Mouse (Mus musculus) fibroblast of lung, adult 2 months (primary cell): ENCODE results near the gene Dynlt1b.
"Not testable (repeated sequence)": the region's sequence is repeated elsewhere in the genome, so short reads cannot be mapped to it uniquely, and the experiment has no call there.

Experiments used
- DNase-seq: peaks from one replicate; pipeline ENCODE4 v3.0.0-alpha.2; 2011; ENCODE audit warnings: low read depth

Dynlt1b gene

GRCm38 (mm10) chr17:6429945-6430344 lies at the start of gene Dynlt1b:
Dynlt1b (plus strand) TSS chr17:6430112.
- peak; percentile 90 for DNase-seq

DNA sequence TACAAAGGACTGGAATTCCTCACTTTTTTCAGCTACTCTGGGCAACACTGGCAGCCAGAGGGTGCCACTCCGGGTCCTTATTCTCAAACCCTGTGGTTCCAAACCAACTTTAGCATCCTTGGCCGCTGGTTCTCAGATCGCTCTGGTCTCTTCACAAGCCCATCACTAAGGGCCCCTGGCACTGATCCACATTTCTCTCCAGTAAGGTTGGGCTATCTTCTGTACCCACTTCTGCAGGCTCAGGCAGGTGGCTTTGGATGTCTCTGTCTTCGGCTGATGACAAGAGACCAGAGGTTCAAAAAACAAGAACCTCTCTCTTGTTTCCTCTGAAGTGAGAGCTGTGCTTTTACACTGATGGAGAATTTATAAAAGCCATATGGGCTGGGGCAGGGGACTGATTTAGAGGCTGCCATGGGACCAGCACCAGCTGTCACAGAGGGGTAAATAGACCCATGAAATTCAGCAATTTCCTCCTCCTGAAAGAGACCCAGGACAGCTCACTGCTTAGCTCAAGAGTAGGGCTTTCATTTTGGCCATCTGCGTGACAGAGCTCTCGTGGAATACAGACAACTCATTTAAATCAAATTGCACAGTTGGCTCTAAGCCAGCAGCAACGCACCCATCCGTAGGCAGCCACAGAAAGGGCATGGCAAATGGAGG lies 49.6 kb upstream of the Dynlt1b start:
- not testable (repeated sequence) for DNase-seq

DNA sequence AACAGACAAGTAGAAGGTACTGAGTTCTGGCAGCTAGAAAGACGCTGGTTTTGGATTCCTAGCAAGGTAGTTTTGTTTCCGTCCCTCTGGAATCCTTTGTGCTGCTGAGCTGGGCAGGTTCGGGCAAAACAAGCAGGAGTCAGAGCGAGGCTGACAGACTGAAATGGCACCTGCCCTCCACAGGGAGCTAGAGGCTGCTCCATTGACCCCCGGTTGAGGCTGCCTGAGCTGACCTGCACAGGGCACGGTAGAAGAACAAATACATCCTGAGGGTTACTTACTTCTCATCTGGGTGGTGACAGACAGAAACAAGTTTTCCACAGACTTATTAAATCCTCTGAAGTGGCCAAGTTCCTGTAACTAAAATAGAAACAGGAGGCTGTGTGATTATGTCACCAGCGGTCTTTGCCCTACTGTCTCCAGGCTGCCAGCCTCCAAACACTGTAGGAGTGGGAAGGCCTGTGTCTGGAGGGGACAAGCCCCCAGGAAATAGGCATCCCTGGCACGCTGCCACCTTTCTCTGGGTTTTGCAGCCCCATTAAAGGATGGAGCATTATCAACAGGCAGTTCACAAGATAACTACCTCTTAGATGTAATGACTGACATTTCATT lies 48.7 kb upstream of the Dynlt1b start:
- DNase-seq: not testable (repeated sequence)

GRCm38 (mm10) chr17:6386927-6387326 lies 43.0 kb upstream of the Dynlt1b start:
- not testable (repeated sequence) for DNase-seq

DNA sequence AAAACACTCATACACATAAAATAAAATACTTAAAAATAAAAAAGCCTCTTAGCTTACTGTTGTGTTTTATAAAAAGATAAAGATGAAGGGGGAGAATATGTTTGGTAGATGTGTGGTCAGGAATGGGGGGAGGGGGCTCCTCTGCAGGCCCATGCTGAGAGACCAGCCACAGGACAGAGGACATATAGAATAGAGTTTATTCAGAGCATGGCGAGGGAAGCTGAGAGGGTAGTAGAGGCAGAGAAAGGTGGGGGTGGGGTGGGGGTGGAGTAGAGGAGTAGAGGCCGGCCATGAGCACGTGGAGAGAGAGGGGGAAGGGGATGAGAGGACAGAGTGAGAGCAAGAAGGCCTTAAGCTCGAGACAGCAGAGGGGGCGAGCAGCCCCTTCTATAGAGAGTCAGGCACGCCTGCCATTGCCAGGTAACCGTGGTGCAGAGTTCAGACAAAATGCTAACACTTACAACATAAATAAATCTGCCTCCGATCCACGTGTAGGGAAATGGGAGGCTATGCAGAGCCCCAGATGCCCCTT lies 42.5 kb upstream of the Dynlt1b start:
- DNase-seq: not testable (repeated sequence)

DNA sequence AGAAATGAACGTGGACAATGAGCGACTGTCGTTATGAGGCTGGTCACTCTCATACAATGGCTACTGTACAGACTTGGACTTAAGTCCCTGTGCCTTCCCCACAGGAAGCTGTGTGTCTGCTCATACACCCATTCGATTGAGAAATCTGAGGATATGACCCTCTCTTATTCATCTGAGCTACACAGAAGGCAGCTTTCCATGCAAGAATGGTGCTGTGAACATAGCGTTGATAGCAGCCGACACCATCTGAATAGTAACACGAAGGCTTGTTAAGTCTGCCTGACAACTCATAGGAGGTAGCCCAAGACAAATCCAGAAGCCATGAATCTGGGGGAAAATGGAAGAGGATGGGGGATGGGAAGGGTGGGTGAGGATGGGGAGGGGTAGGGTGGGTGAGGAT lies 40.4 kb upstream of the Dynlt1b start:
- DNase-seq: not testable (repeated sequence)

DNA sequence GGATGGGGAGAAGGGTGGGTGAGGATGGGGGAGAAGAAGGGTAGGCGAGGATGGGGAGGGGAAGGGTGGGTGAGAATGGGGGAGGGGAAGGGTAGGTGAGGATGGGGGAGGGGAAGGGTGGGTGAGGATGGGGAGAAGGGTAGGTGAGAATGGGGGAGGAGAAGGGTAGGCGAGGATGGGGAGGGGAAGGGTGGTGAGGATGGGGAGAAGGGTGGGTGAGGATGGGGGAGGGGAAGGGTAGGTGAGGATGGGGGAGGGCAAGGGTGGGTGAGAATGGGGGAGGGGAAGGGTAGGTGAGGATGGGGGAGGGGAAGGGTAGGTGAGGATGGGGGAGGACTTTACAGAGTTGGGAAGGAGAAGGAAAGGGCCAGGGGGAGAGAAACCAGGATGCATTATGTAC lies 39.2 kb upstream of the Dynlt1b start:
- not testable (repeated sequence) for DNase-seq

DNA sequence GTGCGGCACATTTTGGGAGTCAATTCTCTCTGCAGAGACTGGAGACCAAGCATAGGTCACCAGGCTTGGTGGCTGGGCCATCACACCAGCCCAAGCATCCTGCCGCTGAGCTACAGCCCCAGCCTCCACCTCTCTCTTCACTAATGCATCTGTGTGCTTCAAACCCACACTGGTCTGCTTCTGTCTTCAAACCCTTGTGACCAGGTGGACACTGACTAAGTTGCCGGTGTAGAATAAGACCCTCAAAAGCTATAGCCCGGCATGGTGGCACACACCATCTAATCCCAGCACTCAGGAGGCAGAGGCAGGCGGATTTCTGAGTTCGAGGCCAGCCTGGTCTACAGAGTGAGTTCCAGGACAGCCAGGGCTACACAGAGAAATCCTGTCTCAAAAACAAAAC lies 38.2 kb upstream of the Dynlt1b start:
- not testable (repeated sequence) for DNase-seq

DNA sequence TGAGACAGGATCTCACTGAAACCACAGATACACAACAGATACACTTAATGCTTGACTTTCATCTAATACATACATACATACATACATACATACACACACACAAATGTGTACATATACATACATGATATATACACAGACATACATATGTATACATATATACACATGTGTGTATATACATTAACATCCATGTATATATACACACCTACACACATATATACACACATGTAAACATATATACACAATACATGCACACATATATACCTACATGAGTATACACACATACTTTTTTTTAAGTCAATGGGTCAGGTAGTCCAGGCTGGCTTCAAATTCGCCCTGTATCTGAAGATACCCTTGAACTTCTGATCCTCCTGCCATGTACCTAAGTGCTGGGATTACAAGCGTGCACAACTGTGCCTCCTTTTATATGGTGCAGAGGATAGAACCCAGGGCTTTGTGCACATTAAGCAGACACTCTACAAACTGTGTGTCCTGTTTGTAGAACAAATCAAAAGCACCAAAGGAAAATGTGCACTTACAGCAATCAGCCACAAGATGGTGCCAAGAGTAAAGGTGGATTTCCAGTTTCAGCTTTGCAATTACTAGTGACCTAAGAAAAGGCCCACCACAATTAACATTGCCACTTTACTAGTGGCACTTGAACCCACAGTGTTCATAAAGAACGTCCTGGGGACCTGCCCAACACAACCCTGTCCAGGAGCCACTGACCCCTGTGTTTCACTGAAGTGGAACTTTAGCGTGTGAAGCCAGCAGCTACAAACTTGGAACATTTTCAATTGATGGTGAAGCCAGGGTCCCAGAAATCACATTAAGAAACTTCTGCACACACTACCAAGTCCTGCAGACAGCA lies 37.2 kb upstream of the Dynlt1b start:
- DNase-seq: not testable (repeated sequence)

DNA sequence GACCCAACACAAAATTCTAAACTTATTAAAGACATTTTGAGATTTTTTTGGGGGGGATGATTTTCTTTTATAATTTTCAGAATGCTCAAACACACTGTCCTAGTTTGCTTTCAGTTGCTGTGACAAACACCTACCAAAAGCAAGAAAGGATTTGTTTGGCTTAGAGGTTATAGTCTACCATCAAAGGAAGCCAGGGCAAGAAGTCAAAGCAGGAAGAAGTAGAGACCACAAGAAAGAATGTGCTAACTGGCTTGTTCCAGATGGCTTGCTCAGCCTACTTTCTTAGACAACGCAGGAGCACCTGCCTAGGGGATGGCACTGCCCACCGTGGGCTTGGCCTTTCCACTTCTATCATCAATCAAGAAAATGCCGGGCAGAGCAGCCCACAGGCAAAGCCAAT lies 31.8 kb upstream of the Dynlt1b start:
- not testable (repeated sequence) for DNase-seq

DNA sequence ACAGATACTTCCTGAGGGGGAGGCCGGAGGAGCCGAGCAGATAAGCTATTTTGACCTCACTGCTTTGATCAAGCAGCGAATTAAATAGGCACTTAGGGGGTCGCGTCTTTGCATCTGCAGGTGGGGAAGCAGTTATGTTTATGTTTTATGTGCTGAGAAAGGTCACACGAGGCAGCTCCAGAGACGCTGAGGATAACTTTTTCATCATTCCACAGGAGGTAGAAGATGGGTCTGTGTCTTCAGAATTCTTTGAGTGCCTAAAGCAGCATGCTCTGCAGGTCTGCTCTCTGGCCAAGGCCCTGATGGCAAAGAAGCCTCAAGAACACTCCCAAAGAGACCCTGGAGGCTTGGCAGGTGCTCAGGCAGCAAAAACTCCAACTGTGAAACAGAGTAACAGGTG lies 31.1 kb upstream of the Dynlt1b start:
- not testable (repeated sequence) for DNase-seq

DNA sequence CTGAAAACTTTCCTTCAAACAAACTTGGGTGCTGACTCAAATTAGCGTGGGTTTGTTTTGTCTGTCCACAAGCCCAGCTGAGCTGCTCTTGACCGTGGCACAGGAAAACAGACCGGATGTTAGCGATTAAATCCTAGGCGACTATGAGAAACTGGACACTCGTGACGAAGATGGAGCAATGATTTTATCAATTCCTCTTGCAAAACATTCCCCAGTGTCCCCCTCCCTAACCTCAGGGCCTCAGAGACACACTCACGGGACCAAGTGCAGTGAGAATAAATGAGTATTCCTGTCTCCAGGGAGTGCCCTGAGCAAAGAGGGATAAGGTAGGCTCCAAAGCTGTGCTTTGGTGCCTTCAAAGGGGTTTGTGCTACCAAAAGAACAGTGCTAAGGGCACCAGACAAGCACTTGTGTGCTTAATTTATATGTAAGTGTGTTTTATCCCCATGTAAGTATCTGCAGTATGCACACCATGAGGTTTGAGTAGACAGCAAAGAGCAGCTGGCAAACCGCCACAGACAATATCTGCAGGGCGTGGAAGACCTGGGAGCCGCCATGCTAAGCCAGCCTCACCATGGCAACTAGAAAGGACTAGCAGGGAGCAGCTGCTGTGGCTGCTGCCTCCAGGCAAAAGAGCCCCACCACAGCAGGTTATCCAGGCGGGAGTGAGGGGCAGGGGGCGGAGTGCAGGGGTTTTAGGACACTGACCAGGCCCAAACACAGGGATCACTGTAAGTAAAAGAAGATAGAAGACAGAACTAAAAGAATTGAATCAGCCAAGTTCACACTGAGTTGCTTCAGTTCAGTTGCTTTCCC lies 30.4 kb upstream of the Dynlt1b start:
- not testable (repeated sequence) for DNase-seq

GRCm38 (mm10) chr17:6400097-6400489 lies 29.8 kb upstream of the Dynlt1b start:
- not testable (repeated sequence) for DNase-seq

GRCm38 (mm10) chr17:6404493-6404892 lies 25.4 kb upstream of the Dynlt1b start:
- DNase-seq: not testable (repeated sequence)

GRCm38 (mm10) chr17:6406972-6407371 lies 22.9 kb upstream of the Dynlt1b start:
- DNase-seq: not testable (repeated sequence)

DNA sequence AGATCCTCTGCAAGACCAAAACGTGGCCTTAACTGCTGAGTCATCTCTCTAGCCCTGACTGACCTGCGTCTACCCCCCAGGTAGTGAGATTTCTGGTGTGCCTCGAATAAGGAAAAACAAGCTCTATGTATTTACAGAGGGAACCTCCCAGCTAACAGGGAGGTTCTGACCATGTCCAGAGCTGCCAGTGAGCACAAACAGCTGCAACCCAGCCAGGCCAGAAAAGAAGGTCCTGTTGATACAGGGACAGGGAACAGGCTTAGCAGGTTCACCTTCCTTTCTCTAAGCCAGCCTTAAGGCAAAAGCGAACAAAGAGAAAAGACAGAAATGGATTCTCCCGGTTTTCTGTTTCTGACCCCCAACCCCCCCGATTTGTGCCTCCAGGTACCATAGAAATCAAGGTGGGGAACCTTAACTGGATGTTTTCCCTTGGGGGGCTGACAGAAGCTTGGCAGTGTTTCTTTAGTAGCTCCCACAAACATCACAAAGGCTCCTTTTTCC lies 19.1 kb upstream of the Dynlt1b start:
- DNase-seq: not testable (repeated sequence)

- not testable (repeated sequence) for DNase-seq
Observed at GRCm38 (mm10) chr17:6417118-6417517, 12.8 kb upstream of the Dynlt1b start.

- not testable (repeated sequence) for DNase-seq
Observed at GRCm38 (mm10) chr17:6420557-6420956, 9.4 kb upstream of the Dynlt1b start.

DNA sequence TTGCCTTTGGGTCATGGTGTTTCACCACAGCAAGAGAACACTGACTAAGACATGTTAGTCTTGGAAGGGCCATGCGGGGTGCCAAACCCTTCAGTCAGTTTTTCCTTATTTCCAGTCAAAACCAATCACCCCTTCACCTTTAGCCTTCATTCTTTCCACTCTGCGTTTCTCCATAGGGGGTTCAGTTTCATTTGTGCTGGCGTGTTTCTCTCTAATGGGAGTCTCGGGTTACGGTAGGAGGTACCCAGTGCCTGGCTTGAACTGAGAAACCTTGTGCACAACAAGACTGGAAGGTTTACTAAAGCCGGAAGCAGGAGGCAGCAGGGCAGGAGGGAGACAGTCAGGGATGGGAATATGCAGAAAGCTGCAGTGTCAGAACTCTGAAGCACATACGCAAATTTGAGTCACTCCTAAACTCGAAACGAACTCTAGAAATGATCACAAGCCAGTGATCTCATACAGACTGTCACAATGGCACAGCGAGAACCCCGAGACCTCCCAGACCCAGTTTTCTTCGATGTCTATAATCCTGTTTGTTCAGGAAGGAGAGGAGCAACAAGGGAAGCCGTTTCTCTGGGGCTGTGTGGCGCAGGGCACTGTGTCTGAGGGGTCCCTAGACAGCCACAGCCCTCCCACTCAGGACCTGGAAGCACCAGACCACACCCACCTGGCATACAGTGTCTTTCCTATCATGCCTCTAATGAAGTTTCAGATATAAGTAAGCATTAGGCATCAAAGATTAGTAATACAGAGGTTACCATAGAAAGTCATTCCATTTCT lies 8.2 kb upstream of the Dynlt1b start:
- peak; percentile 45 for DNase-seq

DNA sequence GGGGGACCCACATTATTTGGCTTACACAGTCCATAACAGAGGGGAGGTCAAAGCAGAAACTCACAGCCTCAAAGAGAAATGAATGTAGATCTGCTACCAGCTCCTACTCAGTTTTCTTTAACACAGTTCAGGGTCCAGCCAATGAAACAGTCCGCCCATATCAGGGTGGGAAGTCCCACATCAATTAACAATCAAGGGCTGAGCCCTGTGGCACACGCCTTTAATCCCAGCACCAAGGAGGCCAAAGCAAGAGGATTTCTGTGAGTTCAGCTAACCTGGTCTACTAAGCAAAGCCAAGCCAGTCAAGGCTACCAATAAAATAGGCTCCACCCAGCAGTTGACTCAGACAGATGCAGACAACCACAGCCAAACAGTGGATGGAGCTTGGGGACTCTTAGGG lies 7.5 kb upstream of the Dynlt1b start:
- DNase-seq: not testable (repeated sequence)

DNA sequence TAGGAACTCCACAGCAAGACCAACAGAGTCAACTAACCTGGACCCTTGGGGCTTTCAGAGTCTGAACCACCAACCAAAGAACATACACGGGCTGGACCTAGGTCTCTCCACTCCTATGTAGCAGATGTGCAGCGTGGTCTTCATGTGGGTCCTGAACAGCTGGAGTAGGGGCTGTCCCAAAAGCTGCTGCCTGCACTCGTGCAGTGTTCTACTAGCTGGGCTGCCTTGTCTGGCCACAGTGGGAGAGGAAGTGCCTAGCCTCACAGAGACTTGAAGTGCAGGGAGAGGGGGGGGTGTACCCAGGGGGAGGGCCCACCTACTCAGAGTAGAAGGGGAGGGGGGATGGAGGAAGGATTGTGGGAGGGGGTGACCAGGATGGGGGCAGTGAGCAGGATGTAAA lies 7.1 kb upstream of the Dynlt1b start:
- DNase-seq: not testable (repeated sequence)
